Mouse (Mus musculus) cerebellum, adult 8-10 months (tissue): ENCODE measurements around the gene Rrp8.

ENCODE experiments used
- DNase-seq: peaks from one replicate; pipeline ENCODE4 v3.0.0; 2022

The Rrp8 gene

GRCm38 (mm10) chr7:105736911-105737521 lies at the start of gene Rrp8:
Gene Rrp8, minus strand, starts transcription at chr7:105737385.
- no peak for DNase-seq

- DNase-seq: no peak
Observed at GRCm38 (mm10) chr7:105786506-105787284, 49.5 kb upstream of the Rrp8 start.

GRCm38 (mm10) chr7:105784556-105784955 lies 47.4 kb upstream of the Rrp8 start:
- no peak for DNase-seq

GRCm38 (mm10) chr7:105783861-105784260 lies 46.7 kb upstream of the Rrp8 start:
- DNase-seq: no peak

GRCm38 (mm10) chr7:105778553-105779265 lies 41.5 kb upstream of the Rrp8 start:
- DNase-seq: no peak

GRCm38 (mm10) chr7:105777797-105778552 lies 40.8 kb upstream of the Rrp8 start:
- no peak for DNase-seq

- no peak for DNase-seq
Observed at GRCm38 (mm10) chr7:105777316-105777715, 40.1 kb upstream of the Rrp8 start.

GRCm38 (mm10) chr7:105776026-105776425 lies 38.8 kb upstream of the Rrp8 start:
- DNase-seq: no peak

GRCm38 (mm10) chr7:105774661-105775060 lies 37.5 kb upstream of the Rrp8 start:
- no peak for DNase-seq

- no peak for DNase-seq
Observed at GRCm38 (mm10) chr7:105773041-105773440, 35.9 kb upstream of the Rrp8 start.

- no peak for DNase-seq
Observed at GRCm38 (mm10) chr7:105772331-105772730, 35.1 kb upstream of the Rrp8 start.

GRCm38 (mm10) chr7:105769959-105770358 lies 32.8 kb upstream of the Rrp8 start:
- DNase-seq: no peak

- no peak for DNase-seq
Observed at GRCm38 (mm10) chr7:105767729-105768165, 30.6 kb upstream of the Rrp8 start.

GRCm38 (mm10) chr7:105764331-105764730 lies 27.1 kb upstream of the Rrp8 start:
- DNase-seq: no peak

- no peak for DNase-seq
Observed at GRCm38 (mm10) chr7:105762517-105763270, 25.5 kb upstream of the Rrp8 start.

- DNase-seq: no peak
Observed at GRCm38 (mm10) chr7:105761813-105762484, 24.8 kb upstream of the Rrp8 start.

GRCm38 (mm10) chr7:105753281-105753680 lies 16.1 kb upstream of the Rrp8 start:
- no peak for DNase-seq

GRCm38 (mm10) chr7:105752716-105753115 lies 15.5 kb upstream of the Rrp8 start:
- no peak for DNase-seq

GRCm38 (mm10) chr7:105751491-105752433 lies 14.6 kb upstream of the Rrp8 start, which contains the start of gene Tpp1:
Gene Tpp1, minus strand, starts transcription at chr7:105752235.
- peak; percentile 93 for DNase-seq

- DNase-seq: no peak
Observed at GRCm38 (mm10) chr7:105747776-105748175, 10.6 kb upstream of the Rrp8 start.
